Mouse (Mus musculus): Measurements from ENCODE around the gene Hmgn1. TPM values are rescaled to one million over a fixed set of nuclear protein-coding genes. Genes with fewer than 3 reads are reported as not detected.

Hmgn1 gene
- 77.1 TPM for polyA plus RNA-seq (2017; shearing (Covaris generic))

DNA sequence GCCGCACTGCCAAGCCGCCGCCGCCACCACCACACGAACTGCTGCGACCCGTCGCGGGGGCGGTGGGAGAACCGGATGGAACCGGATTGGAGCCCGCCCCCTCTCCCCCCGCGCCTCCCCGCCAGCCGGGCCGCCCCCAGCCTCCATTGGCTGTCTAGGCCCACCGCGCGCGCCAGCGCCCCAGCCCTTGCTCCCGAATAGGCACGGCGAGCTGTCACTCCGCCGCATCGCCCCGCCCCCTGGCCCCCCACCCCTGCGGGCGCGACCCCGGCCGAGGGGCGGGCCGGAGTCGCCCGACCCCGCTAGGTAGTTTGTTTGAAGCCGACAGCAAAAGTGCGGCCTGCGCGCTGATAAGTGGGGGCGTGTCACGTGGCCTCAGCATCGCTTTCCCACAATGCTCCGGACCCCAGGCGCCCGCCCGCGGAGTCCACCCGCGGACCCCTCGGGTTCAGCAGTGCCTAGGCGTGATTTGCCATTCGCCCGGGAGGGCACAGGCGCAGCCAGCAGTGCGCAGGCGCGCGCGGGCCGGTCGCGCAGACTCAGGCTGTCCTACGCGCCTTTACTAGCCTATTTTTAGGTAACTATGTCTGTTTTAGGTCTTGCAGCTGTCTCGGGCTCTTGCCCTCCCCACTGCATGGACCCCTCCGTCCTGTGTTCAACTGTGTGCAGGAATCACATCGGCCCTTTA lies at the start of gene Hmgn1:
TSS of gene Hmgn1 (minus strand) at position 73 of the 688 bp plus-strand sequence.

DNA sequence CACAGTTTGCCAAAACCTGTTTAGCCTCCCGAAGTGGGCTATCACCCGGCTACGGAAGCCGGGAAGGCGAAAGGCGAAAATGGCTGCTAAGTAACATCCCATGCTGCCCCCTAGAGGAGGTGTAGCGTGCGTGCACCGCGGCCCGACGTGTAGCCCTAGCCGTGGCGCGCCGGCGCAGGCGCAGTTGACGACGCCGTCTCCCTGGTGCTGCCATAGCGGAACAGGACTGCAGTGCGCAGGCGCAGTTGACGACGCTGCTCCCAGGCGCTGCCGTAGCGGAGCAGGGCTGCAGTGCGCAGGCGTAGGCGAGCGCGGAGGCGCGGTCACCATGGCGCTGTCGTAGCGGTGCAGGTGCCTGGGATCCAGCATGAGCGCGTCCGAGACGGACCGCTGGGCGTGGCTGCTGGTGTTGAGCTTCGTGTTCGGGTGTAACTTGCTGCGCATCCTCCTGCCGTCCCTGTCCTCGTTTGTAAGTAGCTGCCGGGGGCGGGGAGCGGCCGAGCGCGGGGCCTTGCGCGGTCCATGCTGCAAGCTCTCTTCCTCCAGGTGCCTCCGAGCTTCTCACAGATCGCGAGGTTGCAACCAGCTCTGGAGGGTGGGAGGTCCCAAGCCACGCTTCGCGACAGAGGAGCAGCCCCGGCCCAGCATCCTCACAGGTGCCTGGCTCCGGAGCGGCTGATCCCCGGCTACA lies 17.7 kb upstream of the Hmgn1 start, which contains the start of gene Wrb:
TSS of gene Wrb (plus strand) at position 298 of the 691 bp plus-strand sequence.

DNA sequence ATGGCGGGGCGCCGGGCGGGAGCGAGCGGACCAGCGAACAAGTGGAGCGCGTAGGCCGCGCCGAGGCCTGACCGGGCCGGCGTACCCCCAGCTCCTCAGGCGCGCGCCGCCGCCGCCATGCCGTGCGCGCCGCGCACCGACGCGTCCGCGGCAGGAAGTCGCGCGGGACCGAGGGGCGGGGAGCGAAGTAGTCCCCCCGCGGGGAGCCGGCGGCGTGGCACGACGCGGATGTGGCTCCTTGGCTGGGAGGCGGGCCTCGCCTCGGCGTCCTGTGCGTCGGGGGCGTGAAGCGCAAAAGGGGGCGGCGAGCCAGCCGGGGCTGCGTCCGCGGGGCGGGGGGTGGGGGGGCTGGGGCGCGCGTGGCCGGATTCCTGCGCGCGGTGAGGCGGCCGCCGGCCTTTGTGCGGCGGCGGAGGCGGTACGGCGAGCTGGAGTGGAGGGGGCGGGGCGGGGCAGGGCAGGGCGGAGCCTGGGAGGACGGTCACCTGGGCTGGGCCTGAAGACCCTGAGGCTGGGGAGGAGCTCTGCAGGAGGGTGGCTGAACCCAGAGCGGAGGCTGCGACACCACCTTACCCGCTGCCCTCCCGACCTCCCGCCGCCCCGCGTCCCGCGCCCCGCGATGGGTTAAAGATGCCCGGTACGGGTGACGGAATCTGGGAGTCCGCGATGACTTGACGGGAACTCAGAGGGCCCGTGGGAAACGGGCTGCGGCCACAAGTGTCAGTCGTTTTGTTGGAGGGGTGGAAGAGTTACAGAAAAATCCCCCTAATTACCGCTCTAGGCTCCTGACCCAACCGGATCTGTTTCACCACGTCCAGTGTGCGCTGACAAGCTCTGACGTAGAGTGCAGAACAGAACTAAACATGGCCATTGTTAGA lies 45.0 kb downstream of the Hmgn1 start, which contains the start of gene Brwd1:
TSS of gene Brwd1 (minus strand) at position 226 of the 878 bp plus-strand sequence.

Other genes with a start within 250 kb of the Hmgn1 start
- gene Psmg1, start 136.8 kb downstream of the Hmgn1 start, polyA plus RNA-seq (2017; shearing (Covaris generic)) = 24.2 TPM
- 57.9 TPM for gene Brwd1, start 45.2 kb downstream of the Hmgn1 start, polyA plus RNA-seq (2017; shearing (Covaris generic))
- 9.7 TPM for gene Wrb, start 17.7 kb upstream of the Hmgn1 start, polyA plus RNA-seq (2017; shearing (Covaris generic))
- gene Lca5l, start 64.5 kb upstream of the Hmgn1 start, polyA plus RNA-seq (2017; shearing (Covaris generic)) = 0.12 TPM
- gene Sh3bgr, start 72.7 kb upstream of the Hmgn1 start, polyA plus RNA-seq (2017; shearing (Covaris generic)) = not detected
- 1.7 TPM for gene B3galt5, start 108.1 kb upstream of the Hmgn1 start, polyA plus RNA-seq (2017; shearing (Covaris generic))

All from effector memory CD4-positive, alpha-beta T cell, adult 7 months (primary cell).